Mouse (Mus musculus) small intestine, adult 2 months (tissue): ENCODE data around the gene Snx22.

Source experiments
- CTCF ChIP-seq: fragments of 200-500 bp; IDR thresholded peaks from 2 replicates; pipeline ENCODE4 v1.5.1; 2012; ENCODE audit warnings: low read depth, mild to moderate bottlenecking, control low read depth, inconsistent platforms, low read length, moderate library complexity, mixed read lengths; ENCODE audit not compliant: insufficient replicate concordance, insufficient read length; ENCODE audit errors: extremely low read depth
- POLR2A ChIP-seq: fragments of 200-500 bp; IDR thresholded peaks from 2 replicates; pipeline ENCODE4 v1.6.1; 2012; ENCODE audit warnings: low read depth, mild to moderate bottlenecking, control low read depth, inconsistent platforms, low read length, moderate library complexity

GRCm38 (mm10) chr9:66091327-66092231 lies 22.1 kb upstream of the Snx22 start:
- TF ChIP-seq CTCF: no peak
- TF ChIP-seq POLR2A: no peak
